Mouse (Mus musculus) frontal cortex, postnatal 10 days (tissue): ENCODE results near the gene Cttnbp2.
"Not testable (repeated sequence)": the region's sequence is repeated elsewhere in the genome, so short reads cannot be mapped to it uniquely, and the experiment has no call there.

ENCODE experiments used
- DNase-seq, 2 experiments: peaks; one replicate each; pipeline ENCODE4 v3.0.0; 2022; ENCODE audit warnings: low spot score in 2 of 2, mixed read lengths in 1 of 2

Cttnbp2 gene

DNA sequence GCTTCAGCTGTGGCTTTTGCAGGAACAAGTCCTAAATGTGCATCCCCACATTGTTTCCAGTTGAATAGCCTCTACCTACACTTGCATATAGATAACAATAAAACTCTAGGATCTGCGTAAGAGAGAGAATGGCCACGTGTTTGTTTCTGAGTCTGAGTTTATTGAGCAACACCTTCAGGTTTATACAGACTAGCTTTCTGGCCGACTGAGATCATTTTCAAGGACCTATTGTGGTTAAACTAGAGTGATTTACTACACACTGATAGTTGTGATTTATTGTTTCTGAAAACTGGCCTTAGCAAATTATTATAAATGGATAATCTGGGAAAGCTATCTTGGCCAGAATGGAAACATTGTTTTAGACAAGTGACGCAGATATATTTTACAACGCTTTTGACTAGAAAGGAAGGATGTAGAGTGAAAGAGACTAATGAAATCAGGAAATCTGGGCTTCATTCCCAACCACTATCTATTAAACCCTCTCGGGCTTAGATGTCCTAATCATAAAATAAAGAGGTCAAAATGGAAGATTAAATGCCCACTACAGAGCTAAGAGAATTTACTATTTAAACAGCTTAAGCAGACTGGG is 96.7 kb downstream of the Cttnbp2 start:
- no peak for DNase-seq

GRCm38 (mm10) chr6:18415961-18416360 is 98.7 kb downstream of the Cttnbp2 start:
- no peak for DNase-seq

DNA sequence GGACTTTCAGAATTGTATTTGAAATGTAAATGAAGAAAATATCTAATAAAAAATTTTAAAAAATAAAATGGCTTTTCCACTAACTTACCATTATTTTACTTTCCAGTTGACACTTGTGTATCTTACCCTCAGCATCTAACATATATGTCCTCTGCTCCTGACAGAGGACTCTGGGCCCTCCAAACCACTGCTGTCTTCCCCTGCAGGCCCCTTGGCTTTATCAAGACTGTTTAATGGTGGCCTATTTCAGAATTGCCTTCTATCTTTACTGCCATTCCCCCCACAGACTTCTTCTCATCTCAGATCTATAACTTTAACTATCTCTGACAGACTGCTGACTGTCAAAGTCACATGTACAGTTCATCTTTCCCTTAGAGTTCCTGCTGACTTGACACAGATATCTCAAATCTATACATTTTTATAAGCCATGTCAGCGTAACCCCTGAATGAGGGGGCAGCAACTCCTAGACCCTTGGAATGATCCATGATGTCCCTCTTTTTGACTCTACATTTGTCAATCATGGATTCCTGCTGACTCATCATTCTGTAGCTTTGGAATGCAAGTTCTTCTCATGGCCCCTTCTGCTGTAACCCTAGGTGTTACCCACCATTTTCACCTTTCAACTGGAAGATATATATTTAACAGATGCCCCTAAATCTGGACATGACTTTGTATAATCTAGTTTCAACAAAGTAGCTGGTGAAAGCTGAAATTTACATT is 103.0 kb downstream of the Cttnbp2 start:
- no peak for DNase-seq

DNA sequence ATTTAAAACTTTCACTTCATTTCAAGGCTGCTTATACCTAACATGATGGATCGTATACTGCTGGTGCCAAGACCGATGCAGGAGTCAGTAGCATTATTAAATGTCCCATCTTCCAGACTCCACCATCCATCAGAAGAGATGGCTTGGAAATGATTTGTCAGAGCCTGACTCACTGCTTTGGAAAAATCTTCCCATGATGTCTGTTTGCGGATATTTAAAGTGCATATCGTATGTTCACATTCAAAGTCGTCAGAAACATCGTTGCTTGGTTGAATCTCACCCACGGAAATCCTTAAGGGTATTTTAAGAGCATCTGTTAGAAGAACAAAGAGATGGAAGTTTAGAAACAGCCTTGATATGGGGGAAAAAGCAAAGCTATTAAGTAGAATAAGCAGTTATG is 106.2 kb downstream of the Cttnbp2 start:
- no peak for DNase-seq

GRCm38 (mm10) chr6:18401066-18401674 is 113.5 kb downstream of the Cttnbp2 start:
- DNase-seq: no peak

GRCm38 (mm10) chr6:18381380-18381779 is 133.3 kb downstream of the Cttnbp2 start:
- DNase-seq: no peak

GRCm38 (mm10) chr6:18380300-18381202 is 134.1 kb downstream of the Cttnbp2 start:
- DNase-seq: no peak

- DNase-seq: not testable (repeated sequence)
Measured at GRCm38 (mm10) chr6:18377755-18378154, 136.9 kb downstream of the Cttnbp2 start.

GRCm38 (mm10) chr6:18374744-18375143 is 139.9 kb downstream of the Cttnbp2 start:
- no peak for DNase-seq

GRCm38 (mm10) chr6:18373652-18374051 is 141.0 kb downstream of the Cttnbp2 start:
- no peak for DNase-seq

GRCm38 (mm10) chr6:18372447-18373228 is 142.0 kb downstream of the Cttnbp2 start:
- DNase-seq: peak in 1 of 2 experiments; percentile 44

GRCm38 (mm10) chr6:18369723-18370122 is 144.9 kb downstream of the Cttnbp2 start:
- DNase-seq: no peak

DNA sequence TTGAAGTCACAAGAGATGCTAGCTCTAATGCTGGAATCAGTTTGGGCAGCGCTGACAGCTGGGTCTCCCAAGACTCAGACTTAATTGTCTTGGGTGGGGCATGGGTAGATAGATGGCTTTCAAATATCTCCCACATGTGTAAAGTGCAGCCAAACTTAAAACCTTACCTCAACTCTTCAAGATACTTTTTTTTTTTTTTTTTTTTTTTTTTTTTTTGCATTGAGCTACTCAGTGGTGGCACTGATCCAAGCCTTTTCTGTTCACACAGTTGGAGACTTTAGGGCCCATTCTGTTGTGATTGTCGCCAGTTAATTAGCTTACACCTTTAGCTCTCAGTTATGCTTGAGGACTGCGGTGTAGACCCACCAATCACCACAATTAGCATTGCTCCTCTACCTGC is 145.6 kb downstream of the Cttnbp2 start:
- DNase-seq: no peak

- DNase-seq: no peak
Measured at GRCm38 (mm10) chr6:18362232-18362631, 152.4 kb downstream of the Cttnbp2 start.

- no peak for DNase-seq
Measured at GRCm38 (mm10) chr6:18360955-18361354, 153.7 kb downstream of the Cttnbp2 start.

DNA sequence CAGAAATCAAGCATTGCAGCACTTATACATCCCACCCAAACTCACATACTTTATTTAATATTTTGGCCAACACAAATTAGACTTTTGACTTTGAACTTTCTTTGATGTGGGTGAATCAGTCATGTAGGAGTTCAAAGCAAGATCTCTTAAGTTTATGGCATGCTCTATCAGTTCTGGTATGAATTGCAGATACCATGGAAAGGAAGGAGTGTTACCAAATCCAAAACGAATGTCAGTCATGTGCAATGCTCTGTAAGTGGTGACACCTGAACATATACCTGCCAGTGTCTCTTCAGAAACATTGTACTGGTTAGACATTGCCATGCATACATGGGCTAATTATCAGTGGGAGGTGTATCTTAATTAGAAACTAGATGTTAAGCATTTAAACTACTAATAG is 154.5 kb downstream of the Cttnbp2 start:
- DNase-seq: no peak

DNA sequence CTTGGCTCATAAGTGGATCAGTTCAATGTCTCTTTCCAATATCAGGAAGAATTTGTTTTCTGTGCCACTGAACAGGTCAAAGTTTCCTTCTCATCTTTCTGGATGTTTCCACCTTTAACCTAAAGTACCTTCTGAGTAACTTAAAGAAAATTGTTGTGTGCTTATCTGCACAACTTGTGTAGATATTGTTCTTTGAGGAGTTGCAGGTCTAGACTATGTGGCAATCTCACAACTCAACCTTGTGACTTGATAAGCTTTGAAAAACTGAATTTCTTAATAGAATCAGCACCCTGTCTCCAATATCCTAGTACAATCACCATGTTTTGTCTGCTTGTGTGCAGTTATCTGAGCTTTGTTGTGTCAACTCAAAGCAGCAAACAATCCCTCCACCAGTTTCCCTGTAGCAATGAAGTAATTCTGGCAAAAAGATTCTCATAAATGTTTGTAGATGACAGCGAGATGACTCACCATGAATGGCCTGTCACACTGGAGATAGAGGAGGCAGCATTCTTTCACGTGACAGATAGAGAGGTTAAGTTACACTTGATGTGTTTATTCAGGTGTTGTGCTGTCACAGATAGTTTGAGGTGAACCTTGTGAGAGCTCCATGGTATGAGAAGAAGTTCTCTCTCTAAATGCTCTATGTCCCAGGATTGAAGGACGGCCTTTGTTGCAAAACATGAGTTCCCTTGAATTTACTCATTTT is 165.3 kb downstream of the Cttnbp2 start:
- no peak for DNase-seq

DNA sequence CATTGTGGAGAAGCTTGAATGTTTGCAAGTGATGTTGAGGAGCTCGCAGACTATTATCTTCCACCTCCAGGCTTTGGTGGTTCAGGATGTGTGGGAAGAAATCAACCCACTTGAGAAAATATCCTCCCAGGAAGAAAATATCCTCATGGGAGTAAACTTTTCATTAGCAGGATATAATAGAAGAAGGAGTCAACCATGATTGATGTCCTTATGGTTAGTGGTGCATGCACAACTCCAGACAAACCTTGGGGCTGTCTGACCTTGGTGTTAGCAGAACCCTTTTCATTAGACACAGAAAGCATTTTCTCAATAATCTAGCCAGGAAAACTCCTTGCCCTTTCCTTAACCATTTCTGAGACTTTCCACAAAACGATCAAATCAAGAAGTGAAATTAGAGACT is 170.4 kb downstream of the Cttnbp2 start:
- DNase-seq: no peak

DNA sequence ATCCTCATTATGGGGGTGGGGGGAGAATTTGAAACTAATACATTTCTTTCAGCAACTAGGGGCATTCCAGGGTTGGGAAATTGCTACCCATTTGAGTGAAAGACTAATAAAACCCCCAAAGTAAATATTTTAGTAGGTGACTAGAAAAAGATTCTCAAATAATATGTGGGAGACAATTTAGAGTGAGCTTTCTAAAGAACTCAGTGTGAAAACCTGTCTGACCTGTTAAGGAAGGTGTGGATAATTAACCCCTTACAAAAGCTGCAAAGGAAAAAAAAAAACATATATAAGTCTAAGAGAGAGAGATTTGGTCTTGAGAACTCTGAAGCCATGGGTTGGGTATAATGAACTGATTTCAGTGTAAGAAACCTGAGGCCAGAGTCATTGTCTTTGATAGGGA is 176.3 kb downstream of the Cttnbp2 start:
- DNase-seq: no peak

DNA sequence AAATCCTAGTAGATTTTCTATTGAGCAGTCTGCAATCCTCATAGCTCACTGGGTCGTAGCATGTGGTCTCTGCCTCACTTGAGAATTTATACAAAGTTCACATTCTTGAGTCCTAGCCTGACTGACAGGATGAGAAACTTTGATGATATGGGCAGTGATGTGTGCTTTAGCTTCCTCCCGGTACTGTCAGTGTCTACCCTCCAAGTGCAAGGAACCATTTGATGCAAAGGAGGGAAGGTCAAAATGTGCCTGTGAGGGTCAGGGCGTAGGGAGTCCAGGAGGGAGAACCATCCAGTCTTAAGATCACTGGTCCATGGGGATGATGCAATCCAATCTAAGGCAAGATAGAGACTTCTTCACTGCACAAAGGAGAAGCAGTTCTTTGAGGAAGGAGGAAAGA is 179.2 kb downstream of the Cttnbp2 start:
- DNase-seq: no peak

GRCm38 (mm10) chr6:18322950-18323349 is 191.7 kb downstream of the Cttnbp2 start:
- DNase-seq: no peak
